Mouse (Mus musculus): ENCODE results near the gene Itpkb. TPM values are rescaled to one million over a fixed set of nuclear protein-coding genes. Genes with fewer than 3 reads are reported as not detected.

The Itpkb gene
- 10 to 100 TPM; 15.4 to 16.5 TPM for total RNA-seq (2021)

- DNase-seq (ENCODE audit: low spot score in 2 of 2), result peak; percentile 16 to 30
- intact Hi-C loops (cut with DNase I), result loop anchor here (2.0 to 5.0 kb wide), 3 partner anchors 35 to 77 kb away; no protein-coding TSS in a partner anchor
Observed at GRCm38 (mm10) chr1:180330145-180330706, at the start of gene Itpkb. TSS of gene Itpkb (plus strand) at chr1:180330485.

GRCm38 (mm10) chr1:180282581-180282980 lies 47.7 kb upstream of the Itpkb start:
- intact Hi-C loops (cut with DNase I), result no loop called here
- no peak for DNase-seq (ENCODE audit: low spot score in 2 of 2)

- intact Hi-C loops (cut with DNase I), result no loop called here
- peak in 1 of 2 experiments; percentile 15 for DNase-seq (ENCODE audit: low spot score in 2 of 2)
Observed at GRCm38 (mm10) chr1:180283813-180284768, 46.2 kb upstream of the Itpkb start.

GRCm38 (mm10) chr1:180286081-180286831 lies 44.0 kb upstream of the Itpkb start:
- intact Hi-C loops (cut with DNase I), result no loop called here
- DNase-seq (ENCODE audit: low spot score in 2 of 2), result no peak

- intact Hi-C loops (cut with DNase I), result no loop called here
- DNase-seq (ENCODE audit: low spot score in 2 of 2), result no peak
Observed at GRCm38 (mm10) chr1:180288227-180288626, 42.1 kb upstream of the Itpkb start.

- intact Hi-C loops (cut with DNase I), result no loop called here
- DNase-seq (ENCODE audit: low spot score in 2 of 2), result no peak
Observed at GRCm38 (mm10) chr1:180288872-180289468, 41.3 kb upstream of the Itpkb start.

GRCm38 (mm10) chr1:180289788-180290187 lies 40.5 kb upstream of the Itpkb start:
- intact Hi-C loops (cut with DNase I), result no loop called here
- DNase-seq (ENCODE audit: low spot score in 2 of 2), result no peak

GRCm38 (mm10) chr1:180290358-180290757 lies 39.9 kb upstream of the Itpkb start:
- no peak for DNase-seq (ENCODE audit: low spot score in 2 of 2)
- intact Hi-C loops (cut with DNase I), result no loop called here

GRCm38 (mm10) chr1:180296088-180296487 lies 34.2 kb upstream of the Itpkb start:
- no peak for DNase-seq (ENCODE audit: low spot score in 2 of 2)
- intact Hi-C loops (cut with DNase I), result no loop called here

- intact Hi-C loops (cut with DNase I), result no loop called here
- no peak for DNase-seq (ENCODE audit: low spot score in 2 of 2)
Observed at GRCm38 (mm10) chr1:180299697-180300096, 30.6 kb upstream of the Itpkb start.

- DNase-seq (ENCODE audit: low spot score in 2 of 2), result no peak
- intact Hi-C loops (cut with DNase I), result no loop called here
Observed at GRCm38 (mm10) chr1:180300292-180300691, 30.0 kb upstream of the Itpkb start.

- DNase-seq (ENCODE audit: low spot score in 2 of 2), result no peak
- intact Hi-C loops (cut with DNase I), result no loop called here
Observed at GRCm38 (mm10) chr1:180300997-180301396, 29.3 kb upstream of the Itpkb start.

GRCm38 (mm10) chr1:180302253-180303120 lies 27.8 kb upstream of the Itpkb start:
- intact Hi-C loops (cut with DNase I), result no loop called here
- no peak for DNase-seq (ENCODE audit: low spot score in 2 of 2)

- intact Hi-C loops (cut with DNase I), result no loop called here
- DNase-seq (ENCODE audit: low spot score in 2 of 2), result no peak
Observed at GRCm38 (mm10) chr1:180303600-180303999, 26.7 kb upstream of the Itpkb start.

GRCm38 (mm10) chr1:180306889-180307288 lies 23.4 kb upstream of the Itpkb start:
- intact Hi-C loops (cut with DNase I), result no loop called here
- DNase-seq (ENCODE audit: low spot score in 2 of 2), result no peak

- DNase-seq (ENCODE audit: low spot score in 2 of 2), result no peak
- intact Hi-C loops (cut with DNase I), result no loop called here
Observed at GRCm38 (mm10) chr1:180307661-180308060, 22.6 kb upstream of the Itpkb start.

GRCm38 (mm10) chr1:180308897-180309296 lies 21.4 kb upstream of the Itpkb start:
- intact Hi-C loops (cut with DNase I), result no loop called here

GRCm38 (mm10) chr1:180312286-180312685 lies 18.0 kb upstream of the Itpkb start:
- no peak for DNase-seq (ENCODE audit: low spot score in 2 of 2)
- intact Hi-C loops (cut with DNase I), result no loop called here

More at GRCm38 (mm10) chr1:180308897-180309296, 21.4 kb upstream of the Itpkb start:
- no peak for DNase-seq (ENCODE audit: low spot score in 2 of 2)

- no peak for DNase-seq (ENCODE audit: low spot score in 2 of 2)
- intact Hi-C loops (cut with DNase I), result no loop called here
Observed at GRCm38 (mm10) chr1:180312792-180313311, 17.4 kb upstream of the Itpkb start.

Measured in left cerebral cortex, postnatal 25 days (tissue).